Mouse (Mus musculus): Measurements from ENCODE around the gene Phf1. TPM values are rescaled to one million over a fixed set of nuclear protein-coding genes. Genes with fewer than 3 reads are reported as not detected.
"Not testable (repeated sequence)": the region's sequence is repeated elsewhere in the genome, so short reads cannot be mapped to it uniquely, and the experiment has no call there.

Gene Phf1
- polyA plus RNA-seq, 1 experiment from 2014 or later: 11.9 TPM

- peak; percentile 99 for ATAC-seq (ENCODE audit: low FRiP score, low read depth)
- H3K4me1 ChIP-seq: peaks cover 45% of the 10 kb centered on the region
- peaks cover 63% of the 10 kb centered on the region for H3K36me3 ChIP-seq
- H3K4me2 ChIP-seq (replicated peaks): peak within 1 kb of the TSS; percentile 99
- peak within 1 kb of the TSS; percentile 79 for H3K27ac ChIP-seq (replicated peaks)
- peak within 1 kb of the TSS; percentile 79 for H3K4me3 ChIP-seq
- no peaks in the 10 kb centered on the region for H3K9me3 ChIP-seq
- H3K27me3 ChIP-seq: no peaks in the 10 kb centered on the region
- H3K9ac ChIP-seq (replicated peaks): peak within 1 kb of the TSS; percentile 80
- WGBS: under 1% methylated on average over 67 of the region's 75 CpGs
Observed at GRCm38 (mm10) chr17:26972703-26973574, 40.1 kb downstream of the Phf1 start, which contains the start of gene Zbtb9. Gene Zbtb9 (plus strand): TSS chr17:26973167.

DNA sequence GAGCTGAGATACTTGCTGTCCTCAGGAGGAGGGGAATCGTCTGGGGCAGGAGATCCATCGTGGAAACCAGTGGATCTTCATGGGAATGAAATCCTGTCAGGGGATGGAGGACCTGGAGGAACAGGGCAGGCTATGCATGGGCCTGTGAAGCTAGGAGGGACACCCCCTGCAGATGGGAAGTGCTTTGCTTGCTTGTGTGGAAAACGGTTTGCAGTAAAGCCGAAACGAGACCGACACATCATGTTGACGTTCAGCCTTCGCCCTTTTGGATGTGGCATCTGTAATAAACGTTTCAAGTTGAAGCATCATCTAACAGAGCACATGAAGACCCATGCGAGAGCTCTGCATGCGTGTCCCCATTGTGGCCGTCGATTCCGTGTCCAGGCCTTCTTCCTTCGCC, 41.7 kb downstream of the Phf1 start:
- no peaks in the 10 kb centered on the region for H3K27me3 ChIP-seq

GRCm38 (mm10) chr17:26975415-26975814, 42.6 kb downstream of the Phf1 start:
- Histone ChIP-seq H3K27me3 (no peaks in the 10 kb centered on the region), H3K4me2 (replicated peaks) (no peak overlapping the region), H3K36me3 (peaks cover 63% of the 10 kb centered on the region), H3K27ac (replicated peaks) (no peak overlapping the region), H3K9me3 (no peaks in the 10 kb centered on the region), H3K9ac (replicated peaks) (no peak overlapping the region), H3K4me1 (peaks cover 45% of the 10 kb centered on the region), H3K4me3 (no peak overlapping the region)
- no peak for ATAC-seq (ENCODE audit: low FRiP score, low read depth)

More for the DNA sequence above, 41.7 kb downstream of the Phf1 start:
- H3K9me3 ChIP-seq: no peaks in the 10 kb centered on the region
- H3K36me3 ChIP-seq: peaks cover 63% of the 10 kb centered on the region
- ATAC-seq (ENCODE audit: low FRiP score, low read depth): no peak
- H3K27ac ChIP-seq (replicated peaks): no peak overlapping the region
- WGBS: 92% methylated on average over 15 of the region's 15 CpGs
- peaks cover 45% of the 10 kb centered on the region for H3K4me1 ChIP-seq
- H3K4me3 ChIP-seq: peak overlapping the region; percentile 79; the same call in 1 of the 2 replicates
- H3K4me2 ChIP-seq (replicated peaks): peak overlapping the region; percentile 99; the same call in 1 of the 2 replicates
- H3K9ac ChIP-seq (replicated peaks): 0 out of 2 replicates have a peak overlapping the region, but pooled peaks have one; percentile 80

DNA sequence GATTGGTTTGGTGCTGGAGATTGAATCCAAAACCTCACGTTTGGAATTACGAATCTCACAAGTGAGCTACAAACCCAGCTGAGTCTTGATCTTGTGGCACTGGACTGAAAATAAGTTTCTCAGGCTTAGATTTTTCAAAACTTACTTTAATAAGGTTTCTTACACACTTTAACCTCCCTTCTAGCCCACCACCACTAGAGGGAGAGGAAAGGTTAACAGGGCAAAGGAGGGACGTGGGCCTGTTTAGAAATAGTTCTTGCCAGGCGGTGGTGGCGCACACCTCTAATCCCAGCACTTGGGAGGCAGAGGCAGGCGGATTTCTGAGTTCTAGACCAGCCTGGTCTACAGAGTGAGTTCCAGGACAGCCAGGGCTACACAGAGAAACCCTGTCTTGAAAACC, 44.5 kb downstream of the Phf1 start:
- Histone ChIP-seq H3K36me3 (peaks cover 61% of the 10 kb centered on the region), H3K4me1 (peaks cover 32% of the 10 kb centered on the region)
- WGBS: 89% methylated on average over 6 of the region's 6 CpGs
- H3K4me3 ChIP-seq; H3K9ac ChIP-seq (replicated peaks); ATAC-seq (ENCODE audit: low FRiP score, low read depth); H3K9me3 ChIP-seq; H3K4me2 ChIP-seq (replicated peaks); H3K27ac ChIP-seq (replicated peaks); H3K27me3 ChIP-seq: not testable (repeated sequence)

- H3K9me3 ChIP-seq: no peaks in the 10 kb centered on the region
- H3K36me3 ChIP-seq: peaks cover 61% of the 10 kb centered on the region
- H3K4me2 ChIP-seq (replicated peaks): no peak overlapping the region
- no peak for ATAC-seq (ENCODE audit: low FRiP score, low read depth)
- no peak overlapping the region for H3K27ac ChIP-seq (replicated peaks)
- WGBS: 90% methylated on average over 2 of the region's 2 CpGs
- H3K4me3 ChIP-seq: no peak overlapping the region
- H3K27me3 ChIP-seq: no peaks in the 10 kb centered on the region
- no peak overlapping the region for H3K9ac ChIP-seq (replicated peaks)
- peaks cover 19% of the 10 kb centered on the region for H3K4me1 ChIP-seq
Observed at GRCm38 (mm10) chr17:26979426-26979825, 46.6 kb downstream of the Phf1 start.

GRCm38 (mm10) chr17:26981050-26981449, 48.2 kb downstream of the Phf1 start:
- no peak overlapping the region for H3K4me3 ChIP-seq
- H3K4me1 ChIP-seq: peaks cover 6% of the 10 kb centered on the region; the same call in 1 of the 2 replicates
- 78% methylated on average over 2 of the region's 2 CpGs for WGBS
- no peak overlapping the region for H3K27ac ChIP-seq (replicated peaks)
- no peak overlapping the region for H3K4me2 ChIP-seq (replicated peaks)
- no peaks in the 10 kb centered on the region for H3K9me3 ChIP-seq
- no peak overlapping the region for H3K9ac ChIP-seq (replicated peaks)
- no peaks in the 10 kb centered on the region for H3K27me3 ChIP-seq
- ATAC-seq (ENCODE audit: low FRiP score, low read depth): no peak
- peaks cover 52% of the 10 kb centered on the region for H3K36me3 ChIP-seq

- Histone ChIP-seq H3K27me3 (no peaks in the 10 kb centered on the region), H3K9ac (replicated peaks) (no peak overlapping the region), H3K4me3 (no peak overlapping the region), H3K4me1 (no peaks in the 10 kb centered on the region), H3K36me3 (peaks cover 31% of the 10 kb centered on the region), H3K27ac (replicated peaks) (no peak overlapping the region), H3K9me3 (0 out of 2 replicates have a peak, but pooled peaks cover 2% of the 10 kb centered on the region), H3K4me2 (replicated peaks) (no peak overlapping the region)
- ATAC-seq (ENCODE audit: low FRiP score, low read depth): no peak
- WGBS: 96% methylated on average over 4 of the region's 4 CpGs
Observed at GRCm38 (mm10) chr17:26983382-26983781, 50.5 kb downstream of the Phf1 start.

DNA sequence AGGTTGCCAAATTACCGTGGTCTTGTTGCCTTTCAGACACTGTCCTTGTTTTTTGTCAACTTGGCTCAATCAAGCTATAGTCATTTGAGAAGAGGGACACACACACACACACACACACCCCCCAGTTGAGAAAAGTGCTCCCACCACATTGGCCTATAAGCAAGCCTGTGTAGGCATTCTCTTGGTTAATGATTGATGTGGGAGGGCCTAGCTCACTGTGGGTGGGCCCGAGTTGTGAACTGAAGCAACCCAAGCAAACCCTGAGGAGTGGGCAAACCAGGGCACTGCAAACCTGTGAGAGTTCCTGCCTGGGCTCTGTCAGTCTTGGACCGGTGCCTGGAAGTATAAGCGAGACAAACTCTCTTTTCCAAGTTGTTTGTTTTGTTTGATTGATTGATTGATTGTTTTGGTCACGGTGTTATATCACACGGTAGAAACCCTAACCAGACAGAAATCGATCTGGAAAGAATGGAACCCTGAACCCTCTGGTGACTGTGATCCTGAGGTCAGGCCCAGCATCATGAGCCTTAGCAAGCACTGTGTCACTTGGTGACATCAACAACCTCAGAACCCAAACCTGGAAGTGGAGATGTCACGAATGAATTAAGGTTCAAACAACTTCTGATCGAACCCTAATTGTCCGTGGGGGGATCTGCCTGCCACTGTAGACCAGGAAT, 52.8 kb downstream of the Phf1 start:
- WGBS: 89% methylated on average over 10 of the region's 10 CpGs
- Histone ChIP-seq H3K4me1 (no peaks in the 10 kb centered on the region), H3K4me2 (replicated peaks) (no peak overlapping the region), H3K9ac (replicated peaks) (no peak overlapping the region), H3K27me3 (no peaks in the 10 kb centered on the region), H3K27ac (replicated peaks) (no peak overlapping the region), H3K4me3 (no peak overlapping the region), H3K9me3 (0 out of 2 replicates have a peak, but pooled peaks cover 2% of the 10 kb centered on the region), H3K36me3 (peaks cover 9% of the 10 kb centered on the region)
- no peak for ATAC-seq (ENCODE audit: low FRiP score, low read depth)

Small RNA genes lying within 50 kb of the gene (microRNA-seq; reads per million reads assigned to microRNA genes)
- gene Gm27775 (not detected), gene Mir3083 (not detected), gene Mir6968 (1.4 reads per million)

Other genes with a start within 250 kb of the Phf1 start
- 7.3 and 11.4 TPM in 2 replicates for gene Crebrf, start 217.4 kb upstream of the Phf1 start, polyA plus RNA-seq (2016; fragmentation: Nextera tagmentation; extraction: Ambion mirVana)
- gene Bnip1, start 152.0 kb upstream of the Phf1 start, polyA plus RNA-seq (2016; fragmentation: Nextera tagmentation; extraction: Ambion mirVana): 44.7 and 53.6 TPM in 2 replicates
- gene Nkx2-5, start 88.0 kb upstream of the Phf1 start, polyA plus RNA-seq (2016; fragmentation: Nextera tagmentation; extraction: Ambion mirVana): not detected in 2 replicates
- gene Kifc5b, start 16.0 kb upstream of the Phf1 start, polyA plus RNA-seq (2016; fragmentation: Nextera tagmentation; extraction: Ambion mirVana): 6.3 and 9.1 TPM in 2 replicates
- 156 and 159 TPM in 2 replicates for gene Cuta, start 6.5 kb downstream of the Phf1 start, polyA plus RNA-seq (2016; fragmentation: Nextera tagmentation; extraction: Ambion mirVana)
- gene Syngap1, start 8.2 kb downstream of the Phf1 start, polyA plus RNA-seq (2016; fragmentation: Nextera tagmentation; extraction: Ambion mirVana): 3.3 and 3.6 TPM in 2 replicates
- 18.5 and 19.9 TPM in 2 replicates for gene Zbtb9, start 40.1 kb downstream of the Phf1 start, polyA plus RNA-seq (2016; fragmentation: Nextera tagmentation; extraction: Ambion mirVana)
- gene Bak1, start 96.0 kb downstream of the Phf1 start, polyA plus RNA-seq (2016; fragmentation: Nextera tagmentation; extraction: Ambion mirVana): 3.4 and 3.5 TPM in 2 replicates
- 1.4 and 2.2 TPM in 2 replicates for gene Itpr3, start 124.3 kb downstream of the Phf1 start, polyA plus RNA-seq (2016; fragmentation: Nextera tagmentation; extraction: Ambion mirVana)
- gene Uqcc2, start 200.9 kb downstream of the Phf1 start, polyA plus RNA-seq (2016; fragmentation: Nextera tagmentation; extraction: Ambion mirVana): 302 and 331 TPM in 2 replicates
- 0.16 and 0.51 TPM in 2 replicates for gene Ip6k3, start 234.7 kb downstream of the Phf1 start, polyA plus RNA-seq (2016; fragmentation: Nextera tagmentation; extraction: Ambion mirVana)